Mouse (Mus musculus) limb, embryonic 14.5 days (tissue): ENCODE measurements around the gene Wdr18. TPM values are rescaled to one million over a fixed set of nuclear protein-coding genes. Genes with fewer than 3 reads are reported as not detected.

ENCODE experiments used
- ATAC-seq: fragments of 200-750 bp; cut with Nextera tagmentation; 2 replicates; pipeline ENCODE4 v1.8.0; 2017; ENCODE audit warnings: low read depth, moderate number of reproducible peaks, moderate TSS enrichment; ENCODE audit not compliant: low FRiP score
- DNase-seq: peaks from one replicate; pipeline ENCODE4 v3.0.0-alpha.2; 2015; ENCODE audit warnings: low spot score
- H3K27ac ChIP-seq: fragments of 300-500 bp; sonication (generic); replicated peaks from 2 replicates; pipeline ENCODE4 v1.5.1; 2014; ENCODE audit warnings: low read depth, mild to moderate bottlenecking, low read length, moderate library complexity, mixed read lengths
- H3K27me3 ChIP-seq: fragments of 300-500 bp; sonication (generic); 2 replicates; pipeline ENCODE4 v1.6.1; 2014; ENCODE audit warnings: low read length, mixed read lengths; ENCODE audit not compliant: control insufficient read depth, insufficient read depth
- H3K36me3 ChIP-seq: fragments of 300-500 bp; sonication (generic); 2 replicates; pipeline ENCODE4 v1.6.1; 2014; ENCODE audit warnings: mild to moderate bottlenecking, low read length, moderate library complexity, mixed read lengths; ENCODE audit not compliant: control insufficient read depth, insufficient read depth
- H3K4me1 ChIP-seq: fragments of 300-500 bp; sonication (generic); 2 replicates; pipeline ENCODE4 v1.6.1; 2014; ENCODE audit warnings: antibody characterized with exemption, low read length, mixed read lengths; ENCODE audit not compliant: control insufficient read depth, insufficient read depth
- H3K4me2 ChIP-seq: fragments of 300-500 bp; sonication (generic); replicated peaks from 2 replicates; pipeline ENCODE4 v1.6.1; 2014; ENCODE audit warnings: low read depth, mild to moderate bottlenecking, low read length, moderate library complexity; ENCODE audit not compliant: severe bottlenecking
- H3K4me3 ChIP-seq: fragments of 300-500 bp; sonication (generic); replicated peaks from 2 replicates; pipeline ENCODE4 v1.5.1; 2014; ENCODE audit warnings: low read length
- H3K9ac ChIP-seq: fragments of 300-500 bp; sonication (generic); 2 replicates; pipeline ENCODE4 v1.6.1; 2014; ENCODE audit warnings: mild to moderate bottlenecking, low read depth, low read length, moderate library complexity; ENCODE audit not compliant: severe bottlenecking
- H3K9me3 ChIP-seq: fragments of 300-500 bp; sonication (generic); 2 replicates; pipeline ENCODE4 v1.6.1; 2016; ENCODE audit warnings: low read length; ENCODE audit not compliant: control insufficient read depth
- POLR2A ChIP-seq: fragments of 200-500 bp; IDR thresholded peaks from 2 replicates; pipeline ENCODE4 v1.8.0; 2012; ENCODE audit warnings: inconsistent platforms, mild to moderate bottlenecking, moderate library complexity, borderline replicate concordance; ENCODE audit not compliant: insufficient read depth, insufficient read length; ENCODE audit errors: extremely low read depth
- WGBS: fragments of 180-500 bp; shearing (Covaris S2); extraction: QIAGEN DNeasy Blood & Tissue Kit; methylation state at CpG from one replicate; pipeline ENCODE4 v1.1.7; 2014; 5-methylcytosine and 5-hydroxymethylcytosine counted together
- polyA plus RNA-seq, 2 experiments: library from polyadenylated mRNA; depleted of rRNA in 1 of 2; stranded (reverse) in 1 of 2; unstranded in 1 of 2; fragments of >200 nt; fragmentation: Nextera tagmentation in 1 of 2; extraction: Ambion mirVana in 1 of 2; gene quantifications; 2 replicates each; pipeline versions ENCODE4 v1.2.1 to v1.2.3; 2012 to 2014

Gene Wdr18
- polyA plus RNA-seq, 2 experiments, result 58.7 to 106 TPM

- Histone ChIP-seq H3K9me3 (no peaks in the 10 kb centered on the region), H3K27me3 (no peaks in the 10 kb centered on the region), H3K9ac (no peak overlapping the region), H3K36me3 (peaks cover 46% of the 10 kb centered on the region), H3K4me2 (no peak overlapping the region), H3K4me3 (no peak overlapping the region), H3K4me1 (no peaks in the 10 kb centered on the region), H3K27ac (no peak overlapping the region)
- DNase-seq (no peak), ATAC-seq (no peak)
- 13% methylated on average over 3 of the region's 3 CpGs for WGBS
- 0 out of 2 replicates have a peak, but pooled peaks have one; percentile 13 for TF ChIP-seq POLR2A
Measured at GRCm38 (mm10) chr10:79969124-79969568, 9.2 kb downstream of the Wdr18 start.

- WGBS, result 5% methylated on average over 42 of the region's 47 CpGs
- ATAC-seq (peak; percentile 13; the same call in 1 of the 2 replicates), DNase-seq (no peak)
- Histone ChIP-seq H3K9me3 (no peaks in the 10 kb centered on the region), H3K27ac (no peak within 1 kb of the TSS), H3K27me3 (no peaks in the 10 kb centered on the region), H3K36me3 (peaks cover 39% of the 10 kb centered on the region), H3K4me2 (peak within 1 kb of the TSS; percentile 87), H3K9ac (peak within 1 kb of the TSS; percentile 63), H3K4me1 (no peaks in the 10 kb centered on the region), H3K4me3 (peak within 1 kb of the TSS; percentile 44)
- no peak for TF ChIP-seq POLR2A
Measured at GRCm38 (mm10) chr10:79970415-79971182, 10.6 kb downstream of the Wdr18 start, which contains the start of gene Grin3b. Gene Grin3b (plus strand): TSS chr10:79970715.

- H3K9ac ChIP-seq, result peak overlapping the region; percentile 63
- H3K9me3 ChIP-seq, result no peaks in the 10 kb centered on the region
- 4% methylated on average over 21 of the region's 21 CpGs for WGBS
- TF ChIP-seq POLR2A, result no peak
- H3K27ac ChIP-seq, result no peak overlapping the region
- peak overlapping the region; percentile 87 for H3K4me2 ChIP-seq
- ATAC-seq (peak; percentile 23; the same call in 1 of the 2 replicates), DNase-seq (peak; percentile 29)
- H3K4me3 ChIP-seq, result peak overlapping the region; percentile 44
- H3K4me1 ChIP-seq, result no peaks in the 10 kb centered on the region
- no peaks in the 10 kb centered on the region for H3K27me3 ChIP-seq
- peaks cover 39% of the 10 kb centered on the region for H3K36me3 ChIP-seq
Measured at GRCm38 (mm10) chr10:79971183-79971497, 11.2 kb downstream of the Wdr18 start.

- no peaks in the 10 kb centered on the region for H3K27me3 ChIP-seq
- H3K9me3 ChIP-seq, result no peaks in the 10 kb centered on the region
- H3K4me1 ChIP-seq, result no peaks in the 10 kb centered on the region
- peaks cover 39% of the 10 kb centered on the region for H3K36me3 ChIP-seq
- ATAC-seq (no peak), DNase-seq (no peak)
- H3K27ac ChIP-seq, result no peak overlapping the region
- TF ChIP-seq POLR2A, result no peak
- 62% methylated on average over 13 of the region's 14 CpGs for WGBS
- H3K4me2 ChIP-seq, result no peak overlapping the region
- H3K4me3 ChIP-seq, result no peak overlapping the region
- no peak overlapping the region for H3K9ac ChIP-seq
Measured at GRCm38 (mm10) chr10:79972831-79973230, 12.9 kb downstream of the Wdr18 start.

GRCm38 (mm10) chr10:79974087-79974486 is 14.1 kb downstream of the Wdr18 start:
- Histone ChIP-seq H3K36me3 (peaks cover 45% of the 10 kb centered on the region), H3K4me2 (no peak overlapping the region), H3K9me3 (no peaks in the 10 kb centered on the region), H3K4me1 (no peaks in the 10 kb centered on the region), H3K9ac (no peak overlapping the region), H3K4me3 (no peak overlapping the region), H3K27me3 (no peaks in the 10 kb centered on the region), H3K27ac (no peak overlapping the region)
- no peak for DNase-seq
- no peak for ATAC-seq
- TF ChIP-seq POLR2A, result no peak
- WGBS, result 92% methylated on average over 21 of the region's 21 CpGs
